Mouse (Mus musculus) macrophage (primary cell): ENCODE results near the gene Mettl21a. TPM values are rescaled to one million over a fixed set of nuclear protein-coding genes. Genes with fewer than 3 reads are reported as not detected.
"Not testable (repeated sequence)": the region's sequence is repeated elsewhere in the genome, so short reads cannot be mapped to it uniquely, and the experiment has no call there.

Experiments used
- H3K27ac ChIP-seq: fragments of 350-480 bp; formaldehyde crosslinking; 2 replicates; pipeline ENCODE4 v1.9.0; 2021
- H3K36me3 ChIP-seq: fragments of 350-480 bp; formaldehyde crosslinking; 2 replicates; pipeline ENCODE4 v1.9.0; 2021; ENCODE audit errors: inconsistent target
- H3K4me3 ChIP-seq: fragments of 350-480 bp; formaldehyde crosslinking; 2 replicates; pipeline ENCODE4 v1.9.0; 2021; ENCODE audit errors: inconsistent target
- H3K79me2 ChIP-seq: fragments of 350-480 bp; formaldehyde crosslinking; 2 replicates; pipeline ENCODE4 v1.9.0; 2021; ENCODE audit errors: inconsistent target
- WGBS: methylation state at CpG from one replicate; pipeline ENCODE4 v1.1.7; 2026; ENCODE audit warnings: inconsistent platforms; ENCODE audit not compliant: missing documents; 5-methylcytosine and 5-hydroxymethylcytosine counted together
- polyA plus RNA-seq: library from polyadenylated mRNA; stranded (reverse); fragments of 250-400 nt; gene quantifications from 3 replicates; pipeline ENCODE4 v1.2.4, GENCODE M21; 2018; ENCODE audit warnings: inconsistent platforms

Gene Mettl21a
- polyA plus RNA-seq, 1 experiment from 2014 or later: 8.8 TPM

- peaks cover 12% of the 10 kb centered on the region; the same call in 1 of the 2 replicates for H3K79me2 ChIP-seq
- H3K4me3 ChIP-seq: no peak overlapping the region
- 57% methylated on average over 5 of the region's 5 CpGs for WGBS
- H3K27ac ChIP-seq: no peak overlapping the region
- no peaks in the 10 kb centered on the region for H3K36me3 ChIP-seq
Observed at GRCm38 (mm10) chr1:64598926-64599325, 18.1 kb downstream of the Mettl21a start.

- H3K79me2 ChIP-seq: peaks cover 3% of the 10 kb centered on the region; the same call in 1 of the 2 replicates
- peaks cover 48% of the 10 kb centered on the region; the same call in 1 of the 2 replicates for H3K36me3 ChIP-seq
- WGBS: 88% methylated on average over 3 of the region's 3 CpGs
- H3K27ac ChIP-seq: no peak overlapping the region
- no peak overlapping the region for H3K4me3 ChIP-seq
Observed at GRCm38 (mm10) chr1:64578801-64579200, 38.2 kb downstream of the Mettl21a start.

- 90% methylated on average over 8 of the region's 9 CpGs for WGBS
- not testable (repeated sequence) for H3K27ac ChIP-seq, H3K79me2 ChIP-seq, H3K4me3 ChIP-seq
- H3K36me3 ChIP-seq: peaks cover 48% of the 10 kb centered on the region; the same call in 1 of the 2 replicates
Observed at GRCm38 (mm10) chr1:64577911-64578310, 39.1 kb downstream of the Mettl21a start.

- H3K4me3 ChIP-seq: no peak overlapping the region
- peaks cover 5% of the 10 kb centered on the region; the same call in 1 of the 2 replicates for H3K79me2 ChIP-seq
- H3K27ac ChIP-seq: no peak overlapping the region
- H3K36me3 ChIP-seq: peaks cover 48% of the 10 kb centered on the region; the same call in 1 of the 2 replicates
- 100% methylated on average over 2 of the region's 2 CpGs for WGBS
Observed at GRCm38 (mm10) chr1:64576732-64577131, 40.3 kb downstream of the Mettl21a start.

- WGBS: 95% methylated on average over 6 of the region's 7 CpGs
- peaks cover 47% of the 10 kb centered on the region; the same call in 1 of the 2 replicates for H3K36me3 ChIP-seq
- peaks cover 5% of the 10 kb centered on the region; the same call in 1 of the 2 replicates for H3K79me2 ChIP-seq
- no peak overlapping the region for H3K27ac ChIP-seq
- H3K4me3 ChIP-seq: no peak overlapping the region
Observed at GRCm38 (mm10) chr1:64576022-64576421, 41.0 kb downstream of the Mettl21a start.

- no peak overlapping the region for H3K4me3 ChIP-seq
- no peaks in the 10 kb centered on the region for H3K79me2 ChIP-seq
- H3K36me3 ChIP-seq: peaks cover 33% of the 10 kb centered on the region; the same call in 1 of the 2 replicates
- no peak overlapping the region for H3K27ac ChIP-seq
Observed at GRCm38 (mm10) chr1:64568206-64568605, 48.8 kb downstream of the Mettl21a start.

- no peak overlapping the region for H3K4me3 ChIP-seq
- no peak overlapping the region for H3K27ac ChIP-seq
- 0 out of 2 replicates have a peak, but pooled peaks cover 21% of the 10 kb centered on the region for H3K36me3 ChIP-seq
- WGBS: 96% methylated on average over 3 of the region's 3 CpGs
- peaks cover 10% of the 10 kb centered on the region; the same call in 1 of the 2 replicates for H3K79me2 ChIP-seq
Observed at GRCm38 (mm10) chr1:64560105-64560504, 56.9 kb downstream of the Mettl21a start.

Other genes starting within 250 kb of the Mettl21a start
- gene Creb1, start 84.6 kb downstream of the Mettl21a start, polyA plus RNA-seq: 14.6 to 16.5 TPM (median 16.4 TPM) in 3 replicates
- 8.3 to 14.0 TPM (median 12.2 TPM) in 3 replicates for gene Ccnyl1, start 73.2 kb upstream of the Mettl21a start, polyA plus RNA-seq
- 2.5 to 4.4 TPM (median 3.1 TPM) in 3 replicates for gene Fzd5, start 120.5 kb upstream of the Mettl21a start, polyA plus RNA-seq